Mouse (Mus musculus) E14TG2a.4 (cell line): ENCODE measurements around the gene Zbtb39.

Source experiments
- CTCF ChIP-seq: conservative IDR thresholded peaks from 2 replicates; pipeline ENCODE4 v1.5.1; 2014; ENCODE audit warnings: low read length
- NANOG ChIP-seq: IDR thresholded peaks from 2 replicates; pipeline ENCODE4 v1.6.1; 2014; ENCODE audit warnings: borderline replicate concordance, low read length, mixed read lengths

- TF ChIP-seq CTCF, result no peak
- no peak for TF ChIP-seq NANOG
These were observed 30.4 kb upstream of the Zbtb39 start for GRCm38 (mm10) chr10:127708850-127709370.
